Mouse (Mus musculus) heart, postnatal 0 days (tissue): Measurements from ENCODE around the gene Gpx7.

ENCODE experiments used
- CTCF ChIP-seq: IDR thresholded peaks from 2 replicates; pipeline ENCODE4 v1.5.1; 2016; ENCODE audit warnings: antibody characterized with exemption, control low read depth, low read depth
- EP300 ChIP-seq: IDR thresholded peaks from 2 replicates; pipeline ENCODE4 v1.6.1; 2016; ENCODE audit warnings: antibody characterized with exemption, low read depth

DNA sequence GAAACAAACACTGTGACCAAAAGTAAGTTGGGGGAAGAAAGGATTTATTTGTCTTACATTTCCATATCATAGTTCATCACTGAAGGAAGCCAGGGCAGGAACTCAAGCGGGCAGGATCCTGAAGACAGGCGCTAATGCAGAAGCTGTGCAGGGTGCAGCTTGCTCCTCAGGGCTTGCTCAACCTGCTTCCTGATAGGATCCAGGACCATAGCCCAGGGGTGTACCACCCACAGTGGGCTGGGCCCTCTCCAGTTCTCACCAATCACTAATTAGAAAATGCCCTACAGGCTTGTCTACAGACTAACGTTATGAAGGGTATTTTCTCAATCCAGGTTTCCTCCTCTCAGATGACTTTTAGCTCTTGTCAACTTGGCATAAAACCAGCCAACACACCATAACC, 28.9 kb upstream of the Gpx7 start:
- TF ChIP-seq CTCF (no peak), EP300 (no peak)
